Mouse (Mus musculus) megakaryocyte, adult 5-6 weeks (primary cell): ENCODE results near the gene Igf2bp1. TPM values are rescaled to one million over a fixed set of nuclear protein-coding genes. Genes with fewer than 3 reads are reported as not detected.
"Not testable (repeated sequence)": the region's sequence is repeated elsewhere in the genome, so short reads cannot be mapped to it uniquely, and the experiment has no call there.

Source experiments
- ATAC-seq: 2 replicates; pipeline ENCODE4 v1.8.0; 2016; ENCODE audit warnings: mild to moderate bottlenecking, inconsistent platforms; ENCODE audit not compliant: poor library complexity, severe bottlenecking
- total RNA-seq, 2 experiments: library from RNA; stranded (forward) in 1 of 2; stranded (reverse) in 1 of 2; fragments of 153-499, 151-499 nt in 1 of 2; fragments of 221-1000, 200-1000 nt in 1 of 2; gene quantifications; 2 replicates each; pipeline versions ENCODE4 v1.2.3 to v1.2.4; 2015 to 2017

Igf2bp1 gene
- total RNA-seq, 2 experiments from 2014 or later, result not detected

GRCm38 (mm10) chr11:95973187-95973586 is 32.6 kb downstream of the Igf2bp1 start:
- ATAC-seq, result no peak

- no peak for ATAC-seq
Measured at GRCm38 (mm10) chr11:95963304-95963703, 42.4 kb downstream of the Igf2bp1 start.

GRCm38 (mm10) chr11:95959152-95959551 is 46.6 kb downstream of the Igf2bp1 start:
- no peak for ATAC-seq

- no peak for ATAC-seq
Measured at GRCm38 (mm10) chr11:95958251-95958650, 47.5 kb downstream of the Igf2bp1 start.

GRCm38 (mm10) chr11:95957407-95957806 is 48.3 kb downstream of the Igf2bp1 start:
- ATAC-seq, result no peak

- no peak for ATAC-seq
Measured at GRCm38 (mm10) chr11:95953313-95953712, 52.4 kb downstream of the Igf2bp1 start.

- ATAC-seq, result no peak
Measured at GRCm38 (mm10) chr11:95945838-95946472, 59.8 kb downstream of the Igf2bp1 start.

GRCm38 (mm10) chr11:95939828-95940507 is 65.8 kb downstream of the Igf2bp1 start:
- no peak for ATAC-seq

- ATAC-seq, result no peak
Measured at GRCm38 (mm10) chr11:95936409-95936808, 69.3 kb downstream of the Igf2bp1 start.

GRCm38 (mm10) chr11:95932168-95932567 is 73.6 kb downstream of the Igf2bp1 start:
- not testable (repeated sequence) for ATAC-seq

GRCm38 (mm10) chr11:95926398-95926797 is 79.3 kb downstream of the Igf2bp1 start:
- no peak for ATAC-seq

- ATAC-seq, result no peak
Measured at GRCm38 (mm10) chr11:95925976-95926375, 79.8 kb downstream of the Igf2bp1 start.

- ATAC-seq, result no peak
Measured at GRCm38 (mm10) chr11:95924215-95924614, 81.5 kb downstream of the Igf2bp1 start.

GRCm38 (mm10) chr11:95923477-95923876 is 82.3 kb downstream of the Igf2bp1 start:
- not testable (repeated sequence) for ATAC-seq

GRCm38 (mm10) chr11:95921991-95922621 is 83.6 kb downstream of the Igf2bp1 start:
- ATAC-seq, result no peak

GRCm38 (mm10) chr11:95916426-95916825 is 89.3 kb downstream of the Igf2bp1 start:
- ATAC-seq, result no peak

- no peak for ATAC-seq
Measured at GRCm38 (mm10) chr11:95915006-95915710, 90.6 kb downstream of the Igf2bp1 start.

GRCm38 (mm10) chr11:95914571-95914991 is 91.2 kb downstream of the Igf2bp1 start, which contains the start of gene B4galnt2:
TSS of gene B4galnt2 (minus strand) at chr11:95914891.
- no peak for ATAC-seq

GRCm38 (mm10) chr11:95913959-95914566 is 91.7 kb downstream of the Igf2bp1 start:
- no peak for ATAC-seq

GRCm38 (mm10) chr11:95911579-95911978 is 94.2 kb downstream of the Igf2bp1 start:
- no peak for ATAC-seq
